Mouse (Mus musculus) intestine, embryonic 16.5 days (tissue): ENCODE data around the gene H2-Q4. TPM values are rescaled to one million over a fixed set of nuclear protein-coding genes. Genes with fewer than 3 reads are reported as not detected.
"Not testable (repeated sequence)": the region's sequence is repeated elsewhere in the genome, so short reads cannot be mapped to it uniquely, and the experiment has no call there.

Source experiments
- ATAC-seq: fragments of 200-750 bp; cut with Nextera tagmentation; 2 replicates; pipeline ENCODE4 v1.8.0; 2017; ENCODE audit warnings: moderate TSS enrichment, moderate library complexity
- H3K27ac ChIP-seq: fragments of 300-500 bp; sonication (generic); 2 replicates; pipeline ENCODE4 v1.5.1; 2014; ENCODE audit warnings: mild to moderate bottlenecking, low read length
- H3K27me3 ChIP-seq: fragments of 300-500 bp; sonication (generic); replicated peaks from 2 replicates; pipeline ENCODE4 v1.6.1; 2014; ENCODE audit warnings: low read length, control low read depth, mixed read lengths; ENCODE audit not compliant: control insufficient read depth, insufficient read depth
- H3K36me3 ChIP-seq: fragments of 300-500 bp; sonication (generic); 2 replicates; pipeline ENCODE4 v1.6.1; 2014; ENCODE audit warnings: low read length, control low read depth; ENCODE audit not compliant: control insufficient read depth, insufficient read depth
- H3K4me1 ChIP-seq: fragments of 300-500 bp; sonication (generic); 2 replicates; pipeline ENCODE4 v1.6.1; 2014; ENCODE audit warnings: low read length, control low read depth, mixed read lengths; ENCODE audit not compliant: control insufficient read depth, insufficient read depth
- H3K4me2 ChIP-seq: fragments of 300-500 bp; sonication (generic); 2 replicates; pipeline ENCODE4 v1.6.1; 2014; ENCODE audit warnings: low read depth, low read length, control low read depth
- H3K4me3 ChIP-seq: fragments of 300-500 bp; sonication (generic); 2 replicates; pipeline ENCODE4 v1.5.1; 2014; ENCODE audit warnings: mild to moderate bottlenecking, low read length
- H3K9ac ChIP-seq: fragments of 300-500 bp; sonication (generic); 2 replicates; pipeline ENCODE4 v1.6.1; 2014; ENCODE audit warnings: low read depth, low read length
- H3K9me3 ChIP-seq: fragments of 300-500 bp; sonication (generic); 2 replicates; pipeline ENCODE4 v1.6.1; 2016; ENCODE audit warnings: low read length, control low read depth; ENCODE audit not compliant: control insufficient read depth
- WGBS: fragments of 180-500 bp; shearing (Covaris S2); extraction: QIAGEN DNeasy Blood & Tissue Kit; methylation state at CpG from one replicate; pipeline ENCODE4 v1.1.7; 2014; 5-methylcytosine and 5-hydroxymethylcytosine counted together
- polyA plus RNA-seq: library from polyadenylated mRNA; unstranded; fragments of >200 nt; fragmentation: Nextera tagmentation; extraction: Ambion mirVana; gene quantifications from 2 replicates; pipeline ENCODE4 v1.2.1, GENCODE M21; 2015

Gene H2-Q4
- polyA plus RNA-seq, 1 experiment from 2014 or later = 4.8 TPM

DNA sequence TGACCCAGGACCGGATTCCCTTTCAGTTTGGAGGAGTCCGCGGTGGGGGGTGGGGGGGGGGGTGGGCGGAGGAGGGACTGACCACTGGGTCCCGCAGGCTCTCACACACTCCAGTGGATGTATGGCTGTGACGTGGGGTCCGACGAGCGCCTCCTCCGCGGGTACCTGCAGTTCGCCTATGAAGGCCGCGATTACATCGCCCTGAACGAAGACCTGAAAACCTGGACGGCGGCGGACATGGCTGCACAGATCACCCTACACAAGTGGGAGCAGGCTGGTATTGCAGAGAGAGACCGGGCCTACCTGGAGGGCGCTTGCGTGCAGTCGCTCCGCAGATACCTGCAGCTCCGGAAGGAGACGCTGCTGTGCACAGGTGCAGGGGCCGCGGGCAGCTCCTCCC lies 46.1 kb downstream of the H2-Q4 start:
- WGBS = 21% methylated on average over 27 of the region's 28 CpGs
- not testable (repeated sequence) for H3K9me3 ChIP-seq, H3K27ac ChIP-seq, H3K4me1 ChIP-seq, H3K36me3 ChIP-seq, H3K9ac ChIP-seq, H3K27me3 ChIP-seq
- Histone ChIP-seq H3K4me3 (peak overlapping the region; percentile 46), H3K4me2 (peak overlapping the region; percentile 64)
- peak; percentile 25; the same call in 1 of the 2 replicates for ATAC-seq

DNA sequence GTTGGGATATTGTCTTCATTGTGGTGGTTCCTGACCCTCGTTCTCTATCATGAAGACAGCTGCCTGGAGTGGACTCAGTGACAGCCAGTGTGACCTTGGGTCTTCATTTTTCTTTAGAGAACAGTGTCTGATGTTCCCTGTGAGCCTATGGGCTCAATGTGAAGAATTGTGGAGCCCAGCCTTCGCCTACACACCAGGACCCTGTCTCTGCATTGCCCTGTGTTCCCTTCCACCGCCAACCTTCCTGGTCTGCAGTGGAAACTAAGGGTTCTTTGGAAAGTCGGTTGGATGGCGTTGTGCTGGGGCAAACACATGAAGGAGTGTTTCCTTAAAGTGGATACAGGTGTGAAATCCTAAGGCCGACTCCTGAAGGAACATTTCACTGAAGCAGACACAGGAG lies 49.5 kb downstream of the H2-Q4 start:
- not testable (repeated sequence) for H3K9ac ChIP-seq, H3K36me3 ChIP-seq, H3K4me1 ChIP-seq, H3K4me2 ChIP-seq, H3K27me3 ChIP-seq, ATAC-seq, H3K4me3 ChIP-seq, H3K27ac ChIP-seq, H3K9me3 ChIP-seq
- WGBS = 88% methylated on average over 6 of the region's 6 CpGs

DNA sequence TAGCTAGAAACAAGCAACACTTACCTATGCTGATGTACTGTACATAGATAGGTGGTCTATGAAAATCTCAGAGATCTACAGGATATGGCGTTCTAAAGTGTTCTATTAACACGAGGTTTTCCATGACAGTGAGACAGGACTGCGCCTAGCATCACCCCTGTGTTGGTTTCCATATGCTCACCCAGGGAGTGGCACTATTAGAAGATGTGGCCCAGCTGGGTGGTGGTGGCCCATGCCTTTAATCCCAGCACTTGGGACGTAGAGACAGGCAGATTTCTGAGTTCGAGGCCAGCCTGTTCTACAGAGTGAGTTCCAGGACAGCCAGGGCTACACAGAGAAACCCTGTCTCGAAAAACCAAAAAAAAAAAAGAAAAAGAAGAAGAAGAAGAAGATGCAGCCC lies 51.3 kb downstream of the H2-Q4 start:
- not testable (repeated sequence) for H3K4me3 ChIP-seq, H3K4me2 ChIP-seq, H3K9ac ChIP-seq, H3K9me3 ChIP-seq, ATAC-seq, H3K27ac ChIP-seq, H3K27me3 ChIP-seq, H3K36me3 ChIP-seq, H3K4me1 ChIP-seq
- 83% methylated on average over 6 of the region's 6 CpGs for WGBS

DNA sequence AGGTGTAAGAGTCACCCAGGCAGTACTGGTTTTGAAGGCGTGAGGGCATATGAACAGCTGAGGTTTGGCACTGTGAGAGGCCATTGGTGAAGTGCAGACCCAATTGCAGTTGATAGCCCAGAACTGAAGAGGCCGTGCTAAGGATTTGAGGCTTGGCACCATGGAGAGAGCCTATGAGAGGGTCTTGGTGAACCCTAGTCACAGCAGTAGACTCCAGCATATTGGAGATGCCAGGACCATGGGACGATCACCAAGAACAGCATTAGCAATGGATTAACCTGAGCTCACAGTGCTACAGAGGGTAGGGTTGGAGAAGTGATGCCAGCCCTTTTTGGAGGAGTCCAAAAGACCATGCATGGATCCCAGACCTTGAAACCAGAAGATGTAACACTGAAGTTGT lies 52.8 kb downstream of the H2-Q4 start:
- WGBS = 83% methylated on average over 3 of the region's 3 CpGs
- H3K4me1 ChIP-seq, H3K4me2 ChIP-seq, H3K27ac ChIP-seq, ATAC-seq, H3K9me3 ChIP-seq, H3K9ac ChIP-seq, H3K36me3 ChIP-seq, H3K27me3 ChIP-seq, H3K4me3 ChIP-seq: not testable (repeated sequence)

GRCm38 (mm10) chr17:35434836-35435235 lies 55.4 kb downstream of the H2-Q4 start:
- WGBS = 10% methylated on average over 8 of the region's 8 CpGs
- not testable (repeated sequence) for H3K9me3 ChIP-seq, H3K4me1 ChIP-seq, H3K4me3 ChIP-seq, H3K4me2 ChIP-seq, H3K27me3 ChIP-seq, H3K36me3 ChIP-seq, H3K27ac ChIP-seq, ATAC-seq, H3K9ac ChIP-seq

Other genes starting within 250 kb of the H2-Q4 start
- 9.4 and 20.2 TPM in 2 replicates for gene Apom, start 247.6 kb upstream of the H2-Q4 start, polyA plus RNA-seq
- 37.5 and 41.3 TPM in 2 replicates for gene Bag6, start 244.4 kb upstream of the H2-Q4 start, polyA plus RNA-seq
- gene Prrc2a, start 214.7 kb upstream of the H2-Q4 start, polyA plus RNA-seq = 103 TPM in 2 replicates
- gene Aif1, start 203.5 kb upstream of the H2-Q4 start, polyA plus RNA-seq = 17.4 and 19.4 TPM in 2 replicates
- 16.9 and 17.1 TPM in 2 replicates for gene Lst1, start 191.2 kb upstream of the H2-Q4 start, polyA plus RNA-seq
- gene Ltb, start 185.2 kb upstream of the H2-Q4 start, polyA plus RNA-seq = 4.4 and 4.7 TPM in 2 replicates
- gene Tnf, start 177.6 kb upstream of the H2-Q4 start, polyA plus RNA-seq = 0.18 and 0.23 TPM in 2 replicates
- 0.99 and 1.2 TPM in 2 replicates for gene Lta, start 174.3 kb upstream of the H2-Q4 start, polyA plus RNA-seq
- 0.29 and 0.46 TPM in 2 replicates for gene Gm16181, start 158.8 kb upstream of the H2-Q4 start, polyA plus RNA-seq
- gene Atp6v1g2, start 146.0 kb upstream of the H2-Q4 start, polyA plus RNA-seq = 4.7 and 4.8 TPM in 2 replicates
- gene Nfkbil1, start 143.8 kb upstream of the H2-Q4 start, polyA plus RNA-seq = 8.9 and 9.2 TPM in 2 replicates
- gene Ddx39b, start 137.9 kb upstream of the H2-Q4 start, polyA plus RNA-seq = 325 and 376 TPM in 2 replicates
- gene H2-D1, start 116.9 kb upstream of the H2-Q4 start, polyA plus RNA-seq = 238 and 255 TPM in 2 replicates
- gene H2-Q1, start 59.2 kb upstream of the H2-Q4 start, polyA plus RNA-seq = 8.8 and 12.8 TPM in 2 replicates
- gene H2-Q2, start 37.4 kb upstream of the H2-Q4 start, polyA plus RNA-seq = 136 and 184 TPM in 2 replicates
- gene H2-Q6, start 45.2 kb downstream of the H2-Q4 start, polyA plus RNA-seq = 2.0 and 2.2 TPM in 2 replicates
- gene H2-Q7, start 59.5 kb downstream of the H2-Q4 start, polyA plus RNA-seq = 5.9 and 7.3 TPM in 2 replicates
- gene H2-Q10, start 90.5 kb downstream of the H2-Q4 start, polyA plus RNA-seq = 80.2 and 93.1 TPM in 2 replicates
- gene Pou5f1, start 126.4 kb downstream of the H2-Q4 start, polyA plus RNA-seq = not detected in 2 replicates
- gene Tcf19, start 137.2 kb downstream of the H2-Q4 start, polyA plus RNA-seq = 57.7 and 68.3 TPM in 2 replicates
- 12.5 and 15.7 TPM in 2 replicates for gene Cchcr1, start 137.5 kb downstream of the H2-Q4 start, polyA plus RNA-seq
- gene Psors1c2, start 153.6 kb downstream of the H2-Q4 start, polyA plus RNA-seq = 0.66 and 0.81 TPM in 2 replicates
- 0.10 TPM in 2 replicates for gene Cdsn, start 172.5 kb downstream of the H2-Q4 start, polyA plus RNA-seq
- not detected in 2 replicates for gene 2300002M23Rik, start 187.8 kb downstream of the H2-Q4 start, polyA plus RNA-seq
- 1.2 and 3.3 TPM in 2 replicates for gene Sfta2, start 221.9 kb downstream of the H2-Q4 start, polyA plus RNA-seq
- not detected in 2 replicates for gene Gm9573, start 247.0 kb downstream of the H2-Q4 start, polyA plus RNA-seq